Mouse (Mus musculus) CH12.LX (cell line): Measurements from ENCODE around the gene Mrpl39. TPM values are rescaled to one million over a fixed set of nuclear protein-coding genes. Genes with fewer than 3 reads are reported as not detected.

Experiments used
- DNase-seq: peaks from one replicate; pipeline ENCODE4 v3.0.0-alpha.2; 2013; ENCODE audit errors: extremely low read depth
- H3K27ac ChIP-seq: 2 replicates; pipeline ENCODE4 v1.5.1; 2012; ENCODE audit warnings: low read depth, mild to moderate bottlenecking, control low read depth, moderate library complexity; ENCODE audit not compliant: insufficient read depth
- H3K27me3 ChIP-seq: replicated peaks from 2 replicates; pipeline ENCODE3; 2012; ENCODE audit warnings: inconsistent platforms
- H3K36me3 ChIP-seq, 2 experiments: replicated peaks in 1 of 2; 2 replicates each; pipeline versions ENCODE3 to v1.6.1; 2012; ENCODE audit warnings: inconsistent platforms in 1 of 2, low read length in 1 of 2, mild to moderate bottlenecking in 1 of 2, mixed read lengths in 1 of 2, moderate library complexity in 1 of 2; ENCODE audit not compliant: control insufficient read depth in 1 of 2, insufficient read depth in 1 of 2
- H3K4me1 ChIP-seq, 2 experiments: 2 replicates each; pipeline ENCODE4 v1.6.1; 2012; ENCODE audit warnings: inconsistent platforms in 1 of 2, moderate library complexity in 1 of 2; ENCODE audit not compliant: insufficient read depth in 2 of 2, control insufficient read depth in 1 of 2
- H3K4me2 ChIP-seq: 2 replicates; pipeline ENCODE4 v1.6.1; 2012; ENCODE audit warnings: low read depth, mild to moderate bottlenecking, control low read depth; ENCODE audit not compliant: poor library complexity, insufficient read depth, severe bottlenecking
- H3K4me3 ChIP-seq, 3 experiments: fragments of 150-350 bp in 1 of 3; sonication (generic) in 1 of 3; replicated peaks in 1 of 3; 2 replicates each; pipeline versions ENCODE3 to v1.5.1; 2011 to 2012; ENCODE audit warnings: low read depth in 2 of 3, low read length in 2 of 3, mild to moderate bottlenecking in 2 of 3, moderate library complexity in 2 of 3, control low read depth in 1 of 3, improper control_type of control experiment in 1 of 3, inconsistent platforms in 1 of 3, mixed read lengths in 1 of 3; ENCODE audit not compliant: poor library complexity in 1 of 3
- H3K79me2 ChIP-seq: replicated peaks from 2 replicates; pipeline ENCODE4 v1.6.1; 2012; ENCODE audit warnings: mild to moderate bottlenecking, moderate library complexity; ENCODE audit not compliant: control insufficient read depth, poor library complexity, insufficient read depth, severe bottlenecking; ENCODE audit errors: extremely low read depth
- H3K9ac ChIP-seq: 2 replicates; pipeline ENCODE4 v1.6.1; 2012; ENCODE audit warnings: low read depth, mild to moderate bottlenecking, control low read depth, moderate library complexity; ENCODE audit not compliant: insufficient read depth
- H3K9me3 ChIP-seq: replicated peaks from 2 replicates; pipeline ENCODE3; 2012; ENCODE audit warnings: low read length, inconsistent platforms, mixed read lengths
- BHLHE40 ChIP-seq: IDR thresholded peaks from 2 replicates; pipeline ENCODE4 v1.6.1; 2011; ENCODE audit warnings: mild to moderate bottlenecking, low read depth, low read length, improper control_type of control experiment
- CHD1 ChIP-seq: IDR thresholded peaks from 2 replicates; pipeline ENCODE4 v1.6.1; 2012; ENCODE audit warnings: low read depth, low read length, improper control_type of control experiment, inconsistent platforms
- CHD2 ChIP-seq: IDR thresholded peaks from 2 replicates; pipeline ENCODE4 v1.6.1; 2011; ENCODE audit warnings: low read length, improper control_type of control experiment
- CTCF ChIP-seq, 2 experiments: IDR thresholded peaks in 1 of 2; conservative IDR thresholded peaks in 1 of 2; 2 replicates each; pipeline ENCODE4 v1.5.1; 2011 to 2012; ENCODE audit warnings: low read depth in 2 of 2, low read length in 2 of 2, improper control_type of control experiment in 1 of 2, inconsistent platforms in 1 of 2, mild to moderate bottlenecking in 1 of 2, moderate library complexity in 1 of 2
- E2F4 ChIP-seq: IDR thresholded peaks from 2 replicates; pipeline ENCODE4 v1.6.1; 2011; ENCODE audit warnings: low read depth, low read length, improper control_type of control experiment; ENCODE audit not compliant: insufficient replicate concordance
- ELF1 ChIP-seq: IDR thresholded peaks from 2 replicates; pipeline ENCODE4 v1.6.1; 2014; ENCODE audit warnings: low read depth, mild to moderate bottlenecking, inconsistent platforms, low read length, improper control_type of control experiment
- EP300 ChIP-seq: IDR thresholded peaks from 2 replicates; pipeline ENCODE4 v1.6.1; 2011; ENCODE audit warnings: low read length, improper control_type of control experiment
- ETS1 ChIP-seq: conservative IDR thresholded peaks from 2 replicates; pipeline ENCODE4 v1.6.1; 2012; ENCODE audit warnings: low read depth, mild to moderate bottlenecking, inconsistent platforms, low read length, improper control_type of control experiment, moderate library complexity
- GABPA ChIP-seq: IDR thresholded peaks from 2 replicates; pipeline ENCODE4 v1.6.1; 2012; ENCODE audit warnings: low read depth, low read length, improper control_type of control experiment, inconsistent platforms; ENCODE audit not compliant: insufficient replicate concordance
- HCFC1 ChIP-seq: IDR thresholded peaks from 2 replicates; pipeline ENCODE4 v1.6.1; 2012; ENCODE audit warnings: low read depth, mild to moderate bottlenecking, inconsistent platforms, low read length, improper control_type of control experiment
- IRF4 ChIP-seq: IDR thresholded peaks from 2 replicates; pipeline ENCODE4 v1.6.1; 2014; ENCODE audit warnings: low read depth, mild to moderate bottlenecking, inconsistent platforms, low read length, improper control_type of control experiment
- JUN ChIP-seq: IDR thresholded peaks from 2 replicates; pipeline ENCODE4 v1.6.1; 2011; ENCODE audit warnings: low read depth, mild to moderate bottlenecking, low read length, improper control_type of control experiment, moderate library complexity; ENCODE audit not compliant: insufficient read depth
- JUND ChIP-seq: conservative IDR thresholded peaks from 2 replicates; pipeline ENCODE4 v1.6.1; 2011; ENCODE audit warnings: low read depth, low read length, improper control_type of control experiment
- KAT2A ChIP-seq: IDR thresholded peaks from 2 replicates; pipeline ENCODE4 v1.6.1; 2012; ENCODE audit warnings: low read length, improper control_type of control experiment, inconsistent platforms; ENCODE audit not compliant: insufficient replicate concordance
- MAX ChIP-seq: IDR thresholded peaks from 2 replicates; pipeline ENCODE4 v1.6.1; 2011; ENCODE audit warnings: low read length, improper control_type of control experiment
- MAZ ChIP-seq: IDR thresholded peaks from 2 replicates; pipeline ENCODE4 v1.6.1; 2012; ENCODE audit warnings: low read depth, mild to moderate bottlenecking, inconsistent platforms, low read length, improper control_type of control experiment, moderate library complexity
- MEF2A ChIP-seq: IDR thresholded peaks from 2 replicates; pipeline ENCODE4 v1.6.1; 2014; ENCODE audit warnings: low read depth, mild to moderate bottlenecking, inconsistent platforms, low read length, improper control_type of control experiment, borderline replicate concordance
- MXI1 ChIP-seq: IDR thresholded peaks from 2 replicates; pipeline ENCODE4 v1.6.1; 2011; ENCODE audit warnings: mild to moderate bottlenecking, low read depth, low read length, improper control_type of control experiment
- MYC ChIP-seq: IDR thresholded peaks from 2 replicates; pipeline ENCODE4 v1.6.1; 2011; ENCODE audit warnings: low read depth, mild to moderate bottlenecking, improper control_type of control experiment, low read length
- NELFE ChIP-seq: IDR thresholded peaks from 2 replicates; pipeline ENCODE4 v1.6.1; 2011; ENCODE audit warnings: low read depth, low read length, improper control_type of control experiment
- NRF1 ChIP-seq: IDR thresholded peaks from 2 replicates; pipeline ENCODE4 v1.6.1; 2014; ENCODE audit warnings: low read depth, mild to moderate bottlenecking, inconsistent platforms, low read length, improper control_type of control experiment, moderate library complexity
- PAX5 ChIP-seq: IDR thresholded peaks from 2 replicates; pipeline ENCODE4 v1.6.1; 2012; ENCODE audit warnings: low read length, inconsistent platforms, mixed read lengths
- POLR2A ChIP-seq: IDR thresholded peaks from 2 replicates; pipeline ENCODE4 v1.6.1; 2011; ENCODE audit warnings: low read depth, mild to moderate bottlenecking, improper control_type of control experiment, low read length
- POLR2AphosphoS2 ChIP-seq: IDR thresholded peaks from 2 replicates; pipeline ENCODE4 v1.6.1; 2011; ENCODE audit warnings: low read depth, low read length, improper control_type of control experiment
- RAD21 ChIP-seq: IDR thresholded peaks from 2 replicates; pipeline ENCODE4 v1.6.1; 2011; ENCODE audit warnings: low read depth, mild to moderate bottlenecking, low read length, improper control_type of control experiment, moderate library complexity
- RCOR1 ChIP-seq: conservative IDR thresholded peaks from 2 replicates; pipeline ENCODE4 v1.6.1; 2012; ENCODE audit warnings: low read depth, mild to moderate bottlenecking, inconsistent platforms, low read length, improper control_type of control experiment
- SIN3A ChIP-seq: IDR thresholded peaks from 2 replicates; pipeline ENCODE4 v1.6.1; 2012; ENCODE audit warnings: low read length, improper control_type of control experiment, inconsistent platforms
- SMC3 ChIP-seq: IDR thresholded peaks from 2 replicates; pipeline ENCODE4 v1.6.1; 2011; ENCODE audit warnings: low read depth, low read length, improper control_type of control experiment
- TBP ChIP-seq: conservative IDR thresholded peaks from 2 replicates; pipeline ENCODE4 v1.6.1; 2011; ENCODE audit warnings: low read depth, low read length, improper control_type of control experiment
- TCF12 ChIP-seq: IDR thresholded peaks from 2 replicates; pipeline ENCODE4 v1.6.1; 2014; ENCODE audit warnings: low read depth, mild to moderate bottlenecking, inconsistent platforms, low read length, improper control_type of control experiment
- UBTF ChIP-seq: IDR thresholded peaks from 2 replicates; pipeline ENCODE4 v1.6.1; 2012; ENCODE audit warnings: low read depth, mild to moderate bottlenecking, inconsistent platforms, low read length, improper control_type of control experiment, moderate library complexity
- USF1 ChIP-seq: IDR thresholded peaks from 2 replicates; pipeline ENCODE4 v1.6.1; 2014; ENCODE audit warnings: low read depth, mild to moderate bottlenecking, inconsistent platforms, low read length, improper control_type of control experiment
- USF2 ChIP-seq: conservative IDR thresholded peaks from 2 replicates; pipeline ENCODE4 v1.6.1; 2011; ENCODE audit warnings: low read depth, low read length, improper control_type of control experiment
- ZC3H11A ChIP-seq: IDR thresholded peaks from 2 replicates; pipeline ENCODE4 v1.6.1; 2012; ENCODE audit warnings: low read depth, mild to moderate bottlenecking, inconsistent platforms, low read length, improper control_type of control experiment
- ZKSCAN1 ChIP-seq: IDR thresholded peaks from 2 replicates; pipeline ENCODE4 v1.6.1; 2012; ENCODE audit warnings: low read depth, inconsistent platforms, low read length, improper control_type of control experiment, borderline replicate concordance
- ZMIZ1 ChIP-seq: IDR thresholded peaks from 2 replicates; pipeline ENCODE4 v1.6.1; 2012; ENCODE audit warnings: low read depth, mild to moderate bottlenecking, inconsistent platforms, low read length, improper control_type of control experiment
- ZNF384 ChIP-seq: IDR thresholded peaks from 2 replicates; pipeline ENCODE4 v1.6.1; 2012; ENCODE audit warnings: low read depth, low read length, improper control_type of control experiment, inconsistent platforms
- dilution Hi-C: fragments of 300-500 bp; cut with MboI; formaldehyde crosslinking; loops from 2 replicates; pipeline ENCODE4 v1.14.3; 2020; ENCODE audit warnings: low sequenced_read_pairs; ENCODE audit not compliant: extremely low pct_unique_long_range_greater_than_20kb, extremely low pct_ligation_motif_present
- in situ Hi-C: fragments of 300-500 bp; cut with MboI; formaldehyde crosslinking; loops from 3 replicates; pipeline ENCODE4 v1.14.3; 2019; ENCODE audit warnings: low sequenced_read_pairs, low pct_ligation_motif_present, low pct_unique_long_range_greater_than_20kb, mixed read lengths
- polyA plus RNA-seq: library from polyadenylated mRNA; unstranded; fragments of >175 nt; gene quantifications from 2 replicates; pipeline ENCODE4 v1.2.1, GENCODE M21; 2012; ENCODE audit warnings: low read depth; ENCODE audit not compliant: insufficient read length
- total RNA-seq, 2 experiments: library from RNA; depleted of rRNA; stranded (reverse); fragments of 300-350 nt in 1 of 2; fragments of >200 nt in 1 of 2; gene quantifications; 2 replicates each; pipeline ENCODE4 v1.2.3; 2012 to 2014

Gene Mrpl39
- total and polyA plus RNA-seq, 3 experiments: 102 to 123 (median 110) TPM

DNA sequence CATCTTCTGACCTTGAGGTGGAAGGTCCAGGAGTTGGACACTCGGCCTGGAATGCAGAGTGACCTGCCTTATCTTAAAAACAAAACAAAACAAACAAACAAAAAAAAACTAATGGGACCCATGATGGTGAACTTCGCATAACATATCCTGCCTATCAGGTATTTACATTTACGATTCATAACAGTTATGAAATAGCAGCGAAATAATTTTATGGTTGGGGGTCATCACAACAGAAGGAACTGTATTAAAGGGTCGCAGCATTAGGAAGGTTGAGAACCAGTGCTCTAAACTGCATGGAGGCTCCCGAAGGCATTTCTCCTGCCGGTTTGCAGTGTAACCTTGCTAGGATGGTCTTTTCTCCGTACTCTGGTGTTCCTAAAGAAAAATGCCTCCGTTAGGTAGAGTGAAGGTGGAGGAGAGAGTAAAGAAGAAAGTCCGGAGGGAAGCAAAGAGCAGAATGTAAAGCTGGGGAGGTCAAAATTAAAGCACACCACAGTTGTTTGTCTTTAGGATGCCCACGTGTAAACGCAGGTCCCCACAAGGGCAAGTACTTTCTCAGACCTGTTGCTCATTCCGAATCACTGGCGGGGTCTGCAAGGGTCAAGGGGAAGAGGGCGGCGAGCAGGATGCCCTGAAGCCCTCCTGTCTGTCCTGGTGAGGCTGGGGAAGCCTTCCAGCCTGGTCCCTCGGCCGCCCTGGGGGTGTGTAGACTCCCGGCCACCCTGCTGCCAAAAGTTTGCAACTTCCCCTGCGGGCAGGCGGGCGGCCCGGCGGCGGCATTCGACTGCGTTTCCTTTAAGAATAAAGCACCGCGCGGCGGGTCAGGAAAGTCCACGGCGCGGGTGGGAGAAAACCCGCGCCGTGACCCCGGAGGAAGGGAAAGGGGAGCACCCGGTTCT, 33.1 kb downstream of the Mrpl39 start:
- Histone ChIP-seq H3K4me2 (peak overlapping the region; percentile 99), H3K9me3 (no peaks in the 10 kb centered on the region), H3K27me3 (no peaks in the 10 kb centered on the region), H3K4me1 (peaks cover 5 to 17% of the 10 kb centered on the region in 2 experiments), H3K27ac (peak overlapping the region; percentile 98), H3K9ac (peak overlapping the region; percentile 99), H3K79me2 (peaks cover 62% of the 10 kb centered on the region), H3K4me3 (peak overlapping the region; percentile 82 to 95 (median 91)), H3K36me3 (peaks cover 20 to 32% of the 10 kb centered on the region in 2 experiments)
- dilution Hi-C loops: no loop called here
- in situ Hi-C loops: no loop called here
- DNase-seq: no peak
- no peak; the same call in 1 of the 2 replicates for TF ChIP-seq ZNF384
- TF ChIP-seq HCFC1: no peak
- TF ChIP-seq ZMIZ1: no peak; the same call in none of the 2 replicates
- TF ChIP-seq UBTF: no peak
- no peak for TF ChIP-seq JUND
- no peak for TF ChIP-seq TCF12
- TF ChIP-seq CTCF (conservative IDR thresholded peaks at IDR 0.05 in 1 of 2, IDR thresholded peaks at IDR 0.05 in 1 of 2; ENCODE audit: low read depth in 2 of 2, low read length in 2 of 2): no peak
- no peak; the same call in 1 of the 2 replicates for TF ChIP-seq TBP
- TF ChIP-seq E2F4: no peak
- no peak; the same call in 1 of the 2 replicates for TF ChIP-seq SMC3
- 0 out of 2 replicates have a peak, but pooled peaks have one; percentile 28 for TF ChIP-seq MAZ
- no peak for TF ChIP-seq CHD2
- no peak for TF ChIP-seq ZKSCAN1
- TF ChIP-seq EP300: peak; percentile 38; the same call in 1 of the 2 replicates
- no peak for TF ChIP-seq PAX5
- no peak for TF ChIP-seq RCOR1
- TF ChIP-seq CHD1: peak; percentile 96; the same call in 1 of the 2 replicates
- TF ChIP-seq MEF2A: no peak
- no peak; the same call in 1 of the 2 replicates for TF ChIP-seq SIN3A
- no peak for TF ChIP-seq RAD21
- TF ChIP-seq KAT2A: 0 out of 2 replicates have a peak, but pooled peaks have one; percentile 11
- TF ChIP-seq POLR2AphosphoS2: 0 out of 2 replicates have a peak, but pooled peaks have one; percentile 35
- TF ChIP-seq GABPA: no peak
- TF ChIP-seq ELF1: no peak
- TF ChIP-seq ZC3H11A: no peak
- TF ChIP-seq MXI1: peak; percentile 80
- TF ChIP-seq NELFE: no peak; the same call in 1 of the 2 replicates
- no peak for TF ChIP-seq USF1
- no peak for TF ChIP-seq USF2
- no peak for TF ChIP-seq IRF4
- TF ChIP-seq BHLHE40: no peak
- TF ChIP-seq NRF1: 0 out of 2 replicates have a peak, but pooled peaks have one; percentile 19
- 0 out of 2 replicates have a peak, but pooled peaks have one; percentile 8 for TF ChIP-seq ETS1
- peak; percentile 66; the same call in 1 of the 2 replicates for TF ChIP-seq MAX
- TF ChIP-seq MYC: peak; percentile 87
- TF ChIP-seq POLR2A: peak; percentile 6; the same call in 1 of the 2 replicates
- TF ChIP-seq JUN: no peak
